Mouse (Mus musculus) thymus, adult 2 months (tissue): Measurements from ENCODE around the gene Tgm5.

Experiments used
- CTCF ChIP-seq: fragments of 200-500 bp; IDR thresholded peaks from 2 replicates; pipeline ENCODE4 v1.5.1; 2012; ENCODE audit warnings: mild to moderate bottlenecking, control low read depth, low read length, moderate library complexity, borderline replicate concordance; ENCODE audit not compliant: control insufficient read depth, poor library complexity, insufficient read depth; ENCODE audit errors: extremely low read depth
- POLR2A ChIP-seq: fragments of 200-500 bp; IDR thresholded peaks from 2 replicates; pipeline ENCODE4 v1.6.1; 2012; ENCODE audit warnings: mild to moderate bottlenecking, low read length, control low read depth, moderate library complexity; ENCODE audit not compliant: control insufficient read depth, poor library complexity, insufficient read depth; ENCODE audit errors: extremely low read depth

- TF ChIP-seq CTCF = no peak
- no peak for TF ChIP-seq POLR2A
These were observed 33.6 kb upstream of the Tgm5 start for GRCm38 (mm10) chr2:121119260-121119659.
